Mouse (Mus musculus): Measurements from ENCODE around the gene Olfr820. TPM values are rescaled to one million over a fixed set of nuclear protein-coding genes. Genes with fewer than 3 reads are reported as not detected.

The Olfr820 gene
- not detected in 2 replicates for polyA plus RNA-seq (2012)

DNA sequence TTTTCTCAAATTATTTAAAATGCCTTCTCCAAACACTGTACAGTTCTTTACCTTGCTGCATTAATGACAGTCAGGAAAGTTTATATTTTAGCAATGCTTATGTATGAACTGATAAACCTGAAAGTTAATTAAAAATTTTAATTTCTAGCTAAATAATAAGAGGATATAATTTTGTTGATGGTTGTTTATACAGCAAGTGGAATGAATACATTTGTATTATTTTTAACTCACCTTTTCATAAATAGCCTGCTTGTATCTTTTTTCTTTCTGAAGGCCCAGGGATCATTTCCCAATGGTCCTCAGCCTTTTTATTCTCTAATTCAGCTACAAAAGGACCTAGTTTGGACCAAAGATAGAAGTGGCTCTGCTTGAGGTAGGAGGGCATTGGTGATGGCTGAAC lies at the start of gene Olfr820:
Gene Olfr820, plus strand, starts transcription at position 301 of the 400 bp plus-strand sequence.

DNA sequence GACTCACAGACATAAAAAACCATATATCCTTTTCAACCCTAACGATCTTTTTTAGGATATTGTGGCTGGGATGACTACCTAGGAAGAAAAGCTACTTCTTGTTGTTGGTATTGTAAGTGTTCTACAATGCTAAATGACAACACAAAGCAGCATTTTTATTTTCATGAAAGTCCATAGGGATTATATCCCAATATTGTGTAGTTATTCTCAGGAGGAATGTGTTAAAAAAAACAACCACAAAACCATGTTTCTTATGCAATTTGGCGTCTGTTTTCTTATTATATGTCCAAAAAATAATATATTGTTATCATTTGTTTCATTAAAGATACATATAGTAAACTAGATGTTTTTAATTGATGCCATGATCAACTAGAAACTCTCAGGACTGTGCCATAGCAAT lies 45.3 kb upstream of the Olfr820 start, which contains the start of gene Olfr819:
Gene Olfr819, minus strand, starts transcription at position 101 of the 400 bp plus-strand sequence.

DNA sequence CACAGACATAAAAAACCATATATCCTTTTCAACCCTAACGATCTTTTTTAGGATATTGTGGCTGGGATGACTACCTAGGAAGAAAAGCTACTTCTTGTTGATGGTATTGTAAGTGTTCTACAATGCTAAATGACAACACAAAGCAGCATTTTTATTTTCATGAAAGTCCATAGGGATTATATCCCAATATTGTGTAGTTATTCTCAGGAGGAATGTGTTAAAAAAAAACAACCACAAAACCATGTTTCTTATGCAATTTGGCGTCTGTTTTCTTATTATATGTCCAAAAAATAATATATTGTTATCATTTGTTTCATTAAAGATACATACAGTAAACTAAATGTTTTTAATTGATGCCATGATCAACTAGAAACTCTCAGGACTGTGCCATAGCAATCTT lies 36.4 kb upstream of the Olfr820 start, which contains the start of gene Olfr247:
Gene Olfr247, minus strand, starts transcription at position 101 of the 400 bp plus-strand sequence.

GRCm38 (mm10) chr10:129984962-129985361 lies 27.5 kb upstream of the Olfr820 start, which contains the start of gene Gm10310:
Gene Gm10310, minus strand, starts transcription at chr10:129985062.

DNA sequence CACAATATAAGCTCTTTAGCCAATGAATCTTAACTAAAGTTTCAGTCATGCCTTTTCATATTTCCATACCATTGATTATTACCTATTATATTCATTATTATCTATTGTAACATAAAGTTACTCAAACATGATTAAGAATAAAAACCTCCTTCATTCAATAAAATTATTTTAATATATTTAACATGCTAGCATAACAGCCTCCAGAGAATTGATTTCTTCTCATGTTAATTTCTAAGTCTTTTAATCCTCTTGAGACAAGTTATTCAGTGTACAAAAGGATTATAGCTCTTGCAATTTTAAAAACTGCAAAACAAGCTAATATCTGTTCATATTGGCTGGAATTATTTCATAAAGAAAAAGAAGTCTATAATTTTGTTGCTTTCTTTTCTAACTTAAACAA lies 17.6 kb downstream of the Olfr820 start, which contains the start of gene Olfr821:
Gene Olfr821, plus strand, starts transcription at position 301 of the 400 bp plus-strand sequence.

Other genes with a start within 250 kb of the Olfr820 start
- 0.02 TPM in 1 of 2 replicates, not detected in the other for gene Olfr808, start 247.1 kb upstream of the Olfr820 start, polyA plus RNA-seq (2012)
- not detected in 2 replicates for gene Olfr809, start 238.0 kb upstream of the Olfr820 start, polyA plus RNA-seq (2012)
- gene Olfr810, start 217.7 kb upstream of the Olfr820 start, polyA plus RNA-seq (2012) = not detected in 2 replicates
- gene Olfr811, start 208.2 kb upstream of the Olfr820 start, polyA plus RNA-seq (2012) = not detected in 2 replicates
- gene Olfr812, start 166.5 kb upstream of the Olfr820 start, polyA plus RNA-seq (2012) = not detected in 2 replicates
- gene Olfr813, start 157.3 kb upstream of the Olfr820 start, polyA plus RNA-seq (2012) = not detected in 2 replicates
- not detected in 2 replicates for gene Olfr814, start 132.8 kb upstream of the Olfr820 start, polyA plus RNA-seq (2012)
- not detected in 2 replicates for gene Olfr815, start 106.8 kb upstream of the Olfr820 start, polyA plus RNA-seq (2012)
- not detected in 2 replicates for gene Olfr816, start 97.0 kb upstream of the Olfr820 start, polyA plus RNA-seq (2012)
- gene Olfr818, start 63.5 kb upstream of the Olfr820 start, polyA plus RNA-seq (2012) = not detected in 2 replicates
- not detected in 2 replicates for gene Olfr819, start 45.4 kb upstream of the Olfr820 start, polyA plus RNA-seq (2012)
- gene Olfr247, start 36.5 kb upstream of the Olfr820 start, polyA plus RNA-seq (2012) = not detected in 2 replicates
- gene Gm10310, start 27.6 kb upstream of the Olfr820 start, polyA plus RNA-seq (2012) = not detected in 2 replicates
- not detected in 2 replicates for gene Olfr821, start 17.7 kb downstream of the Olfr820 start, polyA plus RNA-seq (2012)
- not detected in 2 replicates for gene Olfr822, start 58.6 kb downstream of the Olfr820 start, polyA plus RNA-seq (2012)
- gene Olfr823, start 102.8 kb downstream of the Olfr820 start, polyA plus RNA-seq (2012) = not detected in 2 replicates
- gene Olfr824, start 117.4 kb downstream of the Olfr820 start, polyA plus RNA-seq (2012) = not detected in 2 replicates
- gene Olfr825, start 154.1 kb downstream of the Olfr820 start, polyA plus RNA-seq (2012) = 0.03 TPM in 1 of 2 replicates, not detected in the other
- not detected in 2 replicates for gene Olfr826, start 171.6 kb downstream of the Olfr820 start, polyA plus RNA-seq (2012)
- gene Olfr827, start 201.8 kb downstream of the Olfr820 start, polyA plus RNA-seq (2012) = not detected in 2 replicates